13 mouse cellular contexts compared by ENCODE assay signal in genomic region chr2:170657821-170658221, GRCm38 (mm10). TPM values are rescaled to one million over a fixed set of nuclear protein-coding genes. Genes with fewer than 3 reads are reported as not detected.
A peak's percentile ranks its signal among the peaks of the same experiment; 100 is the strongest.
DNase-seq lines count a peak whose midpoint lies in the region; ATAC-seq and TF ChIP-seq lines count a peak whose summit lies in the region.
"Had no signal": no experiment of that assay in that cellular context is flagged by ENCODE, and none has a peak within 500 bp of the region (broad histone marks: within the 10 kb centered on the region; RNA-seq: fewer than 3 reads in every experiment).

No protein-coding gene starts in this region.

- TF ChIP-seq EP300 in ES-Bruce4 (IDR thresholded peaks at IDR 0.05; ENCODE audit: insufficient read depth, low read depth, low read length): 0 out of 2 replicates have a peak, but pooled peaks have one; percentile 41

- H3K4me3 ChIP-seq in ES-Bruce4 (ENCODE audit: low read depth, low read length): no peak overlapping the region
- no peak overlapping the region for H3K4me3 ChIP-seq in forebrain, postnatal 0 days (ENCODE audit: low read depth, low read length)
- H3K4me3 ChIP-seq in midbrain, embryonic 11.5 days (ENCODE audit: low read depth, low read length): no peak overlapping the region
- H3K4me3 ChIP-seq: heart, adult 2 months; lung, embryonic 15.5 days had no signal

- no peaks in the 10 kb centered on the region for H3K36me3 ChIP-seq in ES-Bruce4 (ENCODE audit: control insufficient read depth, insufficient read depth, low read length, poor library complexity, severe bottlenecking)
- no peaks in the 10 kb centered on the region for H3K36me3 ChIP-seq in forebrain, postnatal 0 days (ENCODE audit: insufficient read depth)
- H3K36me3 ChIP-seq in midbrain, embryonic 11.5 days (ENCODE audit: control insufficient read depth, insufficient read depth, low read length): no peaks in the 10 kb centered on the region
- H3K36me3 ChIP-seq: lung, embryonic 15.5 days had no signal

- ATAC-seq in forebrain, postnatal 0 days: no peak
- peak; percentile 66 for ATAC-seq in midbrain, embryonic 11.5 days (ENCODE audit: low FRiP score)
- ATAC-seq: inflammation-experienced regulatory T-cells, adult 6 months had no signal

- peaks cover 2% of the 10 kb centered on the region for H3K4me1 ChIP-seq in ES-Bruce4 (ENCODE audit: control insufficient read depth, insufficient read depth, low read length)
- H3K4me1 ChIP-seq in forebrain, postnatal 0 days (ENCODE audit: insufficient read depth): peaks cover 10% of the 10 kb centered on the region; the same call in 1 of the 2 replicates
- H3K4me1 ChIP-seq in midbrain, embryonic 11.5 days (ENCODE audit: control insufficient read depth, insufficient read depth, low read length): peaks cover 18% of the 10 kb centered on the region

- no peaks in the 10 kb centered on the region for H3K9me3 ChIP-seq in ES-Bruce4 (replicated peaks; ENCODE audit: control insufficient read depth, insufficient read depth, low read length, poor library complexity, severe bottlenecking)
- no peaks in the 10 kb centered on the region for H3K9me3 ChIP-seq in forebrain, postnatal 0 days (ENCODE audit: low read length)
- H3K9me3 ChIP-seq in midbrain, embryonic 11.5 days (ENCODE audit: control insufficient read depth, low read length): no peaks in the 10 kb centered on the region
- H3K9me3 ChIP-seq: lung, embryonic 15.5 days had no signal

- H3K27me3 ChIP-seq in ES-Bruce4 (ENCODE audit: control insufficient read depth, insufficient read depth, low read length, poor library complexity, severe bottlenecking): no peaks in the 10 kb centered on the region
- H3K27me3 ChIP-seq in forebrain, postnatal 0 days (ENCODE audit: insufficient read depth, low read length): no peaks in the 10 kb centered on the region
- H3K27me3 ChIP-seq in midbrain, embryonic 11.5 days (ENCODE audit: control insufficient read depth, insufficient read depth, low read length): no peaks in the 10 kb centered on the region
- H3K27me3 ChIP-seq: lung, embryonic 15.5 days had no signal

- no peak overlapping the region for H3K9ac ChIP-seq in ES-Bruce4 (ENCODE audit: low read depth, poor library complexity, severe bottlenecking)
- H3K9ac ChIP-seq in forebrain, postnatal 0 days: no peak overlapping the region
- peak overlapping the region; percentile 30 for H3K9ac ChIP-seq in midbrain, embryonic 11.5 days (ENCODE audit: low read length)
- H3K9ac ChIP-seq: lung, embryonic 15.5 days had no signal

- H3K4me2 ChIP-seq in forebrain, postnatal 0 days (ENCODE audit: low read depth): no peak overlapping the region
- peak overlapping the region; percentile 19 for H3K4me2 ChIP-seq in midbrain, embryonic 11.5 days
- H3K4me2 ChIP-seq: lung, embryonic 15.5 days had no signal

- WGBS in forebrain, postnatal 0 days: 8% methylated on average over 7 of the region's 7 CpGs
- 2% methylated on average over 7 of the region's 7 CpGs for WGBS in midbrain, embryonic 11.5 days

- DNase-seq in brain, embryonic 14.5 days (ENCODE audit: low read depth): peak; percentile 76
- no peak for DNase-seq in forebrain, postnatal 0 days
- no peak for DNase-seq in midbrain, embryonic 11.5 days (ENCODE audit: low spot score, missing footprints)
- no peak for DNase-seq in thymus, postnatal 25 days
- no peak for DNase-seq in thymus, adult 18-20 months
- no peak for DNase-seq in frontal cortex, postnatal 14 days (ENCODE audit: low spot score in 2 of 2)
- DNase-seq in adrenal gland, postnatal 36 days: no peak
- DNase-seq: heart, adult 2 months had no signal

- TF ChIP-seq CTCF in ES-Bruce4 (IDR thresholded peaks at IDR 0.05; ENCODE audit: low read depth, low read length): no peak
- no peak for TF ChIP-seq CTCF in brain, embryonic 14.5 days (IDR thresholded peaks at IDR 0.05; ENCODE audit: borderline replicate concordance, extremely low read depth, insufficient read depth, insufficient read length)
- peak; percentile 13; the same call in 1 of the 2 replicates for TF ChIP-seq CTCF in forebrain, postnatal 0 days (IDR thresholded peaks at IDR 0.05; ENCODE audit: low read depth)

- H3K27ac ChIP-seq in ES-Bruce4 (ENCODE audit: insufficient read depth, low read length): no peak overlapping the region
- H3K27ac ChIP-seq in forebrain, postnatal 0 days (ENCODE audit: low read depth, low read length): no peak overlapping the region
- H3K27ac ChIP-seq in midbrain, embryonic 11.5 days (ENCODE audit: low read depth, low read length): peak overlapping the region; percentile 69
- H3K27ac ChIP-seq: heart, adult 2 months; lung, embryonic 15.5 days had no signal

- TF ChIP-seq POLR2A in ES-Bruce4 (IDR thresholded peaks at IDR 0.05; ENCODE audit: insufficient read depth, low read length): no peak
- no peak for TF ChIP-seq POLR2A in brain, embryonic 14.5 days (IDR thresholded peaks at IDR 0.05; ENCODE audit: borderline replicate concordance, extremely low read depth, insufficient read depth, insufficient read length, poor library complexity, severe bottlenecking)

RNA-seq across cellular contexts. Expression of gene 4930470P17Rik, which starts 56.0 kb away (rescaled TPM):
- polyA plus RNA-seq in ES-Bruce4 (2011; ENCODE audit: insufficient read depth, insufficient read length, low read depth, missing spikeins): not detected in 2 replicates
- polyA plus RNA-seq in brain, embryonic 14.5 days (2012; rRNA removed): not detected in 2 replicates
- not detected in 2 replicates for total RNA-seq in forebrain, postnatal 0 days (2014; rRNA removed)
- 0.11 and 0.16 TPM in 2 replicates for polyA plus RNA-seq in forebrain, postnatal 0 days (2015; fragmentation: Nextera tagmentation; extraction: Ambion mirVana)
- not detected in 2 replicates for polyA plus RNA-seq in midbrain, embryonic 11.5 days (2014; fragmentation: Nextera tagmentation; extraction: Ambion mirVana)
- not detected for total RNA-seq in adrenal gland, postnatal 36 days (2021)
- total RNA-seq: adrenal gland, postnatal 4 days; heart, adult 2 months; layer of hippocampus, postnatal 25 days had no signal
- polyA plus RNA-seq: heart, adult 2 months; inflammation-experienced regulatory T-cells, adult 6 months; lung, embryonic 15.5 days had no signal
